Mouse (Mus musculus) stomach, embryonic 14.5 days (tissue): ENCODE measurements around the gene Rhox7b. TPM values are rescaled to one million over a fixed set of nuclear protein-coding genes. Genes with fewer than 3 reads are reported as not detected.
"Not testable (repeated sequence)": the region's sequence is repeated elsewhere in the genome, so short reads cannot be mapped to it uniquely, and the experiment has no call there.

Experiments
- ATAC-seq: fragments of 200-750 bp; cut with Nextera tagmentation; 2 replicates; pipeline ENCODE4 v1.8.0; 2017; ENCODE audit warnings: low read depth, moderate TSS enrichment; ENCODE audit not compliant: insufficient number of reproducible peaks, insufficient read depth, low FRiP score
- H3K27ac ChIP-seq: fragments of 300-500 bp; sonication (generic); 2 replicates; pipeline ENCODE4 v1.5.1; 2014; ENCODE audit warnings: mild to moderate bottlenecking, low read length, moderate library complexity, mixed read lengths
- H3K27me3 ChIP-seq: fragments of 300-500 bp; sonication (generic); 2 replicates; pipeline ENCODE4 v1.6.1; 2014; ENCODE audit warnings: low read length, control low read depth, mixed read lengths; ENCODE audit not compliant: control insufficient read depth, insufficient read depth
- H3K36me3 ChIP-seq: fragments of 300-500 bp; sonication (generic); 2 replicates; pipeline ENCODE4 v1.6.1; 2014; ENCODE audit warnings: mild to moderate bottlenecking, control low read depth, low read length, moderate library complexity, mixed read lengths; ENCODE audit not compliant: control insufficient read depth, insufficient read depth
- H3K4me1 ChIP-seq: fragments of 300-500 bp; sonication (generic); 2 replicates; pipeline ENCODE4 v1.6.1; 2014; ENCODE audit warnings: low read length, control low read depth, mixed read lengths; ENCODE audit not compliant: control insufficient read depth, insufficient read depth
- H3K4me2 ChIP-seq: fragments of 300-500 bp; sonication (generic); replicated peaks from 2 replicates; pipeline ENCODE4 v1.6.1; 2014; ENCODE audit warnings: low read depth, low read length, control low read depth
- H3K4me3 ChIP-seq: fragments of 300-500 bp; sonication (generic); 2 replicates; pipeline ENCODE4 v1.5.1; 2014; ENCODE audit warnings: low read depth, low read length, control low read depth
- H3K9ac ChIP-seq: fragments of 300-500 bp; sonication (generic); replicated peaks from 2 replicates; pipeline ENCODE4 v1.6.1; 2014; ENCODE audit warnings: low read depth, mild to moderate bottlenecking, control low read depth, low read length, moderate library complexity, mixed read lengths
- H3K9me3 ChIP-seq: fragments of 300-500 bp; sonication (generic); 2 replicates; pipeline ENCODE4 v1.6.1; 2016; ENCODE audit warnings: low read depth, low read length, control low read depth; ENCODE audit not compliant: control insufficient read depth
- WGBS: fragments of 180-500 bp; shearing (Covaris S2); extraction: QIAGEN DNeasy Blood & Tissue Kit; methylation state at CpG from one replicate; pipeline ENCODE4 v1.1.7; 2014; 5-methylcytosine and 5-hydroxymethylcytosine counted together
- polyA plus RNA-seq: library from polyadenylated mRNA; unstranded; fragments of >200 nt; fragmentation: Nextera tagmentation; extraction: Ambion mirVana; gene quantifications from 2 replicates; pipeline ENCODE4 v1.2.1, GENCODE M21; 2014

Rhox7b gene
- polyA plus RNA-seq = not detected in 2 replicates

DNA sequence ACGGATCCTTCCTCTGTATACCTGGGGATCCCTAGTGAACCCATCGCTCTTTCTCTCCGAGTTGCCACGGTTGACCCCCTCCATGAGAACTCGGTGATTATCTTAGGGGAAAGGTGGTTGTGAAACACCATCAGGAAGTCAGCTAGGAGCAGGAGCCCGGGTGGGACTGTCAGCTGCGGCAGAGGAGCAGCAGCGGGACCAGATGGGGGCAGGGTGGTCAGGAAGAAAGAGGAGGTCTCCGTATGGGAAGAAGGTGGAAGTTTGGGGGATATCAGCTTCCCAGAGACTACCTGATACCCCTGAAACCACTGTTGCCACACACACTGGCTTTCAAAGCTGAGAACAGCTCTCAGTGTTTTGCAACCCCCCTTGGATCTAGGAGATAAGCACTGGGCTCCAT is at the start of gene Rhox7b:
TSS of gene Rhox7b (minus strand) at position 101 of the 400 bp plus-strand sequence.
- H3K36me3 ChIP-seq, H3K9ac ChIP-seq, H3K9me3 ChIP-seq, H3K4me2 ChIP-seq, H3K27ac ChIP-seq, H3K27me3 ChIP-seq, H3K4me1 ChIP-seq, ATAC-seq, H3K4me3 ChIP-seq: not testable (repeated sequence)
- 79% methylated on average over 9 of the region's 9 CpGs for WGBS

DNA sequence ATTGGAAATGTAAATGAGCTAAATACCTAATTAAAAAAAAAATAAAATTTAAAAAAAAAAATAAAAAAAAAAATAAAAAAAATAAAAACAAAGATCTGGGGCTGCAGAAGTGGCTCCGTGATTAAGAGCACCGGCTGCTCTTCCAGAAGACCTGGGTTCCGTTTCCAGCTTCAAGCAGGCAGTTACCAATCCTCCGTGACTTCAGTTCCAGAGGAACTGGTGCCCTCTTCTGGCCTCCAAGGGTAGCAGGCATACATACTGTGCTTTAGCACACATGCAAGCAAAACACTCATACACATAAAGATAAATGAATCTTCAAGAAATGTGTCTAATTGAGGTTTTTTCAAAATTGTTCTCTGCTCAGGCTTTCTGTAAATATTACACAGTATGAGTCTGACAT is 19.3 kb upstream of the Rhox7b start:
- no peak overlapping the region for H3K4me2 ChIP-seq
- no peak overlapping the region for H3K27ac ChIP-seq
- no peaks in the 10 kb centered on the region for H3K36me3 ChIP-seq
- H3K9me3 ChIP-seq = no peaks in the 10 kb centered on the region
- no peak overlapping the region for H3K4me3 ChIP-seq
- H3K27me3 ChIP-seq = no peaks in the 10 kb centered on the region
- H3K4me1 ChIP-seq = no peaks in the 10 kb centered on the region
- no peak for ATAC-seq
- H3K9ac ChIP-seq = no peak overlapping the region
- WGBS = 68% methylated on average over 4 of the region's 4 CpGs

DNA sequence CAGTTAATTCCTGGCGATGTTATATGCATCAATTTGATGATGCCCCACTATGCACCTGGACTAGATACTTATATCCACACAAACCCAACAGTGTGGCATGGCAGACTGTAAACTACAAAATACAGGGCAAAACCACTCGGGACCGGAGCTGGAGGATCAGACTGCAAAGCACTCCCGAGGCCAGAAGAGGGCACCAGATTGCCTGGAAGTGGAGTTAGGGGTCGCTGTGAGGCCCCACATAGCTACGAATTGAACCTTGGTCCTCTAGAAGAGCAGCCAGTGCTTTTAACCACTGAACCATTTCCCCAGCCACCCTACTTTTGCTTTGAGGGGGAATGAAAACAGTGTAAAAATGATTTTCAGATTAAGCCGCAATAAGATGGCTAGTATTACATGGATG is 11.5 kb upstream of the Rhox7b start:
- no peaks in the 10 kb centered on the region for H3K9me3 ChIP-seq
- no peak overlapping the region for H3K4me2 ChIP-seq
- 54% methylated on average over 7 of the region's 7 CpGs for WGBS
- H3K4me1 ChIP-seq = no peaks in the 10 kb centered on the region
- H3K36me3 ChIP-seq = no peaks in the 10 kb centered on the region
- no peak for ATAC-seq
- H3K27me3 ChIP-seq = no peaks in the 10 kb centered on the region
- no peak overlapping the region for H3K9ac ChIP-seq
- no peak overlapping the region for H3K4me3 ChIP-seq
- no peak overlapping the region for H3K27ac ChIP-seq

- H3K27ac ChIP-seq = no peak overlapping the region
- ATAC-seq = no peak
- no peak overlapping the region for H3K4me3 ChIP-seq
- no peaks in the 10 kb centered on the region for H3K27me3 ChIP-seq
- 61% methylated on average over 5 of the region's 5 CpGs for WGBS
- H3K9me3 ChIP-seq = no peaks in the 10 kb centered on the region
- H3K4me2 ChIP-seq = no peak overlapping the region
- no peaks in the 10 kb centered on the region for H3K4me1 ChIP-seq
- H3K9ac ChIP-seq = no peak overlapping the region
- no peaks in the 10 kb centered on the region for H3K36me3 ChIP-seq
Observed at GRCm38 (mm10) chrX:37903727-37904126, 6.7 kb upstream of the Rhox7b start.

DNA sequence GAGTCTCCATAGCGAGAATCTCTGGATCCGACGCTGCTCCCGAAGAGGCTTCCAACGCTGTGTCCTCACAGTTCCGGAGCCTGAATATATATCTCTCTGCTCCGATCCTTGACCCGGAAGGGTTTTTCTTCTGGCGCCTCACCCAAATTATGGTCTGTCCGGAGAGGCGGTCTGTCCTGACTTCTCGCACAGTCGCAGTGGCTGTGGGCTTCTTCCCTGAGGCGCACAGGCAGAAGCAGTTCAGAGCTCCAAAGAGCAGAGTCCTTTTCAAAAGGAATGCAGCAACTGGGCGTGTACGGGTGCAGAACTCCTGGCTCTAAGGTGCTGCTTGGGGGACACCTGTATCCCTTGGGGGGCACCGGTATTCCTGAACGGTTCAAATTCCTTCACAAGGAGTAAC is 4.6 kb upstream of the Rhox7b start, which contains the start of gene Rhox9:
TSS of gene Rhox9 (minus strand) at position 101 of the 400 bp plus-strand sequence.
- H3K4me1 ChIP-seq, H3K9ac ChIP-seq, H3K27me3 ChIP-seq, H3K4me3 ChIP-seq, H3K9me3 ChIP-seq, H3K27ac ChIP-seq, H3K36me3 ChIP-seq, ATAC-seq, H3K4me2 ChIP-seq: not testable (repeated sequence)
- WGBS = 92% methylated on average over 8 of the region's 18 CpGs

GRCm38 (mm10) chrX:37878844-37879243 is 18.2 kb downstream of the Rhox7b start, which contains the start of gene Rhox8:
TSS of gene Rhox8 (minus strand) at chrX:37878944.
- ATAC-seq = no peak

DNA sequence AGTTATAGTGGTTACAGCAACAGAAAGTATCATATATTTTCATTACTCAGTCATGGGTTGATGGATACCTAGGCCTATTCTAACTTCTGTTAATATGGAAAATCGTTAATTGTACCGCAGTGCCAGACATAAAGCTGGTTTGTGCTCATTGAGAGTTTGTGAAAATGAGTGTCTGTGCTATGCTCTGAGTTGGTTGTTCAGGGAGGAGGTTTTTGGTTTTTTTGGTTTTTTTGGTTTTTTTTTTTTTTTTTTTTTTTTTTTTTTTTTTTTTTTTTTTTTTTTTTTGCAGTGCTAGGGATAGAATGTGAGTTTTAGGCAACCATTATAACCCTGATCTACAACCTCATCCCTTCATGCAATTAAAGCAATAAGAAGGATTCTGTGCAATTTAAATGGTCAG is 25.4 kb downstream of the Rhox7b start:
- ATAC-seq = no peak
- WGBS = 98% methylated on average over 2 of the region's 2 CpGs
- H3K27ac ChIP-seq = no peak overlapping the region

More at GRCm38 (mm10) chrX:37878844-37879243, 18.2 kb downstream of the Rhox7b start, which contains the start of gene Rhox8:
- H3K9ac ChIP-seq = no peak within 1 kb of the TSS
- H3K36me3 ChIP-seq = no peaks in the 10 kb centered on the region
- H3K4me2 ChIP-seq = no peak within 1 kb of the TSS
- H3K4me3 ChIP-seq = no peak within 1 kb of the TSS
- H3K9me3 ChIP-seq = no peaks in the 10 kb centered on the region
- H3K4me1 ChIP-seq = no peaks in the 10 kb centered on the region
- no peaks in the 10 kb centered on the region for H3K27me3 ChIP-seq
- 73% methylated on average over 4 of the region's 4 CpGs for WGBS
- H3K27ac ChIP-seq = no peak within 1 kb of the TSS

More for the DNA sequence above, 25.4 kb downstream of the Rhox7b start:
- Histone ChIP-seq H3K9me3 (no peaks in the 10 kb centered on the region), H3K4me2 (no peak overlapping the region), H3K4me1 (no peaks in the 10 kb centered on the region), H3K36me3 (no peaks in the 10 kb centered on the region), H3K4me3 (no peak overlapping the region), H3K27me3 (no peaks in the 10 kb centered on the region), H3K9ac (no peak overlapping the region)

Other genes starting within 250 kb of the Rhox7b start
- gene Rhox4g, start 245.9 kb downstream of the Rhox7b start, polyA plus RNA-seq = not detected in 2 replicates
- not detected in 2 replicates for gene Rhox3h, start 228.5 kb downstream of the Rhox7b start, polyA plus RNA-seq
- not detected in 2 replicates for gene Rhox2h, start 224.0 kb downstream of the Rhox7b start, polyA plus RNA-seq
- 1.7 and 2.3 TPM in 2 replicates for gene Rhox5, start 92.4 kb downstream of the Rhox7b start, polyA plus RNA-seq
- gene Rhox6, start 70.3 kb downstream of the Rhox7b start, polyA plus RNA-seq = not detected in 2 replicates
- gene Rhox7a, start 65.5 kb downstream of the Rhox7b start, polyA plus RNA-seq = not detected in 2 replicates
- not detected in 2 replicates for gene Rhox8, start 18.3 kb downstream of the Rhox7b start, polyA plus RNA-seq
- gene Rhox9, start 4.5 kb upstream of the Rhox7b start, polyA plus RNA-seq = not detected in 2 replicates
- gene Btg1-ps1, start 121.6 kb upstream of the Rhox7b start, polyA plus RNA-seq = not detected in 2 replicates
- gene Btg1-ps2, start 145.9 kb upstream of the Rhox7b start, polyA plus RNA-seq = not detected in 2 replicates
- gene Rhox10, start 169.2 kb upstream of the Rhox7b start, polyA plus RNA-seq = not detected in 2 replicates
- gene Rhox11, start 187.9 kb upstream of the Rhox7b start, polyA plus RNA-seq = not detected in 2 replicates
- not detected in 2 replicates for gene Rhox12, start 213.7 kb upstream of the Rhox7b start, polyA plus RNA-seq
- gene Rhox13, start 224.0 kb upstream of the Rhox7b start, polyA plus RNA-seq = not detected in 2 replicates